Mouse (Mus musculus): ENCODE data around the gene Tmem156. TPM values are rescaled to one million over a fixed set of nuclear protein-coding genes. Genes with fewer than 3 reads are reported as not detected.

Gene Tmem156
- total RNA-seq, 2 experiments from 2014 or later = 0.27 to 0.50 TPM

DNA sequence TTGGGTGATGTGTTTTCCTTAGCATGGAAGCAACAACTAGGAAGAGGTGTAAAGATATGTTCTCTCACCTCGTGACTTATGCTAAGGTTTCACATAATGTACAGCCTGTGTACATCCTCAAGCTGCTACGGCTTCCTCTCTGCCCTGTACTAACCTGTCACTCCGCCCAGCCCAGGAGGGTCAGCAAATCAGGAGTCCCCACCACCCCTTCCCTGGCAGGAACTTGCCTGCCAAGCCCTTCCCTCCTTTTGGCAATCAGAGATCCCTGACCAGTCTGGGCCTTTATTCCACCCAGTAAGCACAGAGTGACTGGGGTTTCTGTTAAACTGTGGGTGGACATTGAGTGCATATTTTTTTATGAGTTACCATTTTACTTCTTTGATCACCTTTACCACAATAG is 76.4 kb downstream of the Tmem156 start:
- DNase-seq (ENCODE audit: low spot score in 2 of 2) = no peak
- intact Hi-C loops (cut with DNase I) = no loop called here

DNA sequence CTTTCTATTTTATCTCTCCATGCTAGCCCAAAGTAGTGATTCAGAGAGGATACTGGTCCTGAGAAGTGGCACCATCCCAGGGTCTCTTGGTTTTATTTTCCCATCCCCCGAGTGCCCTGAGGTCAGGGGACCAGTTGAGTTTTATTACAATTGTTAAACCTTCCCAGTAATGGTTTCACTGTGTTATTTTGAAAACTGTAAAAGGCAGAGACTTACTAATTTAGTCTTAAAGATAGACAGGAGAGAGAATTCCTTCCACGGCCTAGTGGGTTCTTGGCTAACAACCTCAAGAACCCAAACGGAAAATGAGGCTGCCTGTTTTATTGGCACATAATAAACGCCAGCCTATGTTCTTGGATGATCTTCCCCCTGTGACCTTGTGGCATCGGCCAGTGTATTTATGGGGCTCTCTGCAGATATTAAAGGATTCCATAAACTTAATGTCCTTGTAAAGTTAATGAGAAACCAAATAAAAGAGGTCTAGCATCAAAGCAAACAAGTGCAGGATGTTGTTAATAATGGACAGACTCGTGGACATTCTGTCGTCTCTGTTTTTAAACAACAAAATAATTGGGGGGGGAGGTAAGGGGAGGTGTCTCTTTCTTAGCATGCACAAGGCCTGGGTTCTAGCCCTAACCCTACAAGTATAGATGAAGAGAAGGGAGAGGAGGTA is 79.9 kb downstream of the Tmem156 start:
- no peak for DNase-seq (ENCODE audit: low spot score in 2 of 2)
- intact Hi-C loops (cut with DNase I) = no loop called here

DNA sequence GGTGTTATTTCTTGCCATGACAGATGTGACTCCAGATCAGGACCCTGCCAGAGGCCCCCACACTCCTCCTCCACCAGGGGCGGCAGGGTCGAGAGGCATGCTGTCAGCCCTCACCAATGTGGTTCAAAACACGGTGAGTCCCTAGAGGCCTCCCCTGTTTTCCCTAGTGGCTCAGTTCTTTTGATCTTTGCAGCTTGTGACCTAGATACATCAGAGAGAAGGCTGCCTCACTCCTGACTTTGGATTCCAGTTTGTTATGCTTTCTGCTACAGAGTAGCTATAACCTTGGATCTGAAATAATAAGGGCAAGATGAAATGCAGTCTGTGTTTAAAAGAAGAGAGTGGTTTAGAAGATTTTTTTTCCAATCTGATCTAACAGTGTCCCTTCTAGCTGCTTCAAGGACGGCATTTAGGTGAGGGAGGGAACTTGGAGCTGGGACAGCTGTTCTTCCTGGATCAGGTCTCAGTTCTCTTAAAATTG is 85.9 kb downstream of the Tmem156 start:
- intact Hi-C loops (cut with DNase I) = no loop called here
- no peak for DNase-seq (ENCODE audit: low spot score in 2 of 2)

GRCm38 (mm10) chr5:65005251-65005650 is 86.7 kb downstream of the Tmem156 start:
- DNase-seq (ENCODE audit: low spot score in 2 of 2) = no peak
- intact Hi-C loops (cut with DNase I) = no loop called here

Other genes starting within 250 kb of the Tmem156 start
- gene Tlr1, start 158.6 kb downstream of the Tmem156 start, total RNA-seq (2021) = under 1 TPM; 0.20 to 0.22 TPM
- under 1 TPM; 0.54 to 0.89 TPM for gene Tlr6, start 132.0 kb downstream of the Tmem156 start, total RNA-seq (2021)
- 1 to 10 TPM; 5.1 to 7.0 TPM for gene Fam114a1, start 122.1 kb downstream of the Tmem156 start, total RNA-seq (2021)
- 10 to 100 TPM; 39.5 to 41.9 TPM for gene Klhl5, start 15.4 kb upstream of the Tmem156 start, total RNA-seq (2021)
- gene Wdr19, start 107.6 kb upstream of the Tmem156 start, total RNA-seq (2021) = 10 to 100 TPM; 20.6 to 22.2 TPM
- gene Rfc1, start 243.5 kb upstream of the Tmem156 start, total RNA-seq (2021) = 10 to 100 TPM; 23.9 to 25.8 TPM